Mouse (Mus musculus) lung, embryonic 16.5 days (tissue): ENCODE measurements around the gene Asphd1. TPM values are rescaled to one million over a fixed set of nuclear protein-coding genes. Genes with fewer than 3 reads are reported as not detected.

Experiments used
- ATAC-seq: fragments of 200-750 bp; cut with Nextera tagmentation; 2 replicates; pipeline ENCODE4 v1.8.0; 2017; ENCODE audit warnings: low read depth, mild to moderate bottlenecking, moderate library complexity
- H3K27ac ChIP-seq: fragments of 300-500 bp; sonication (generic); 2 replicates; pipeline ENCODE4 v1.5.1; 2014; ENCODE audit warnings: mild to moderate bottlenecking, control low read depth, low read length
- H3K27me3 ChIP-seq: fragments of 300-500 bp; sonication (generic); 2 replicates; pipeline ENCODE4 v1.6.1; 2014; ENCODE audit warnings: low read depth, low read length, mixed read lengths; ENCODE audit not compliant: control insufficient read depth, insufficient read depth
- H3K36me3 ChIP-seq: fragments of 300-500 bp; sonication (generic); 2 replicates; pipeline ENCODE4 v1.6.1; 2014; ENCODE audit warnings: low read length; ENCODE audit not compliant: control insufficient read depth, insufficient read depth
- H3K4me1 ChIP-seq: fragments of 300-500 bp; sonication (generic); replicated peaks from 2 replicates; pipeline ENCODE4 v1.6.1; 2014; ENCODE audit warnings: low read length, mixed read lengths; ENCODE audit not compliant: control insufficient read depth, insufficient read depth
- H3K4me2 ChIP-seq: fragments of 300-500 bp; sonication (generic); 2 replicates; pipeline ENCODE4 v1.6.1; 2014; ENCODE audit warnings: low read depth, low read length, control low read depth
- H3K4me3 ChIP-seq: fragments of 300-500 bp; sonication (generic); 2 replicates; pipeline ENCODE4 v1.5.1; 2014; ENCODE audit warnings: mild to moderate bottlenecking, low read length, control low read depth
- H3K9ac ChIP-seq: fragments of 300-500 bp; sonication (generic); 2 replicates; pipeline ENCODE4 v1.6.1; 2014; ENCODE audit warnings: low read length, control low read depth
- H3K9me3 ChIP-seq: fragments of 300-500 bp; sonication (generic); 2 replicates; pipeline ENCODE4 v1.6.1; 2016; ENCODE audit warnings: low read length; ENCODE audit not compliant: control insufficient read depth
- WGBS: fragments of 180-500 bp; shearing (Covaris S2); extraction: QIAGEN DNeasy Blood & Tissue Kit; methylation state at CpG from one replicate; pipeline ENCODE4 v1.1.7; 2014; 5-methylcytosine and 5-hydroxymethylcytosine counted together
- polyA plus RNA-seq: library from polyadenylated mRNA; unstranded; fragments of >200 nt; fragmentation: Nextera tagmentation; extraction: Ambion mirVana; gene quantifications from 2 replicates; pipeline ENCODE4 v1.2.1, GENCODE M21; 2015

Asphd1 gene
- polyA plus RNA-seq, result 0.14 and 0.20 TPM in 2 replicates

GRCm38 (mm10) chr7:126949403-126949792 lies at the start of gene Asphd1:
Asphd1 (minus strand) TSS chr7:126949582.
- Histone ChIP-seq H3K4me1 (no peaks in the 10 kb centered on the region; the same call in 1 of the 2 replicates), H3K4me2 (peak within 1 kb of the TSS; percentile 99), H3K27ac (no peak within 1 kb of the TSS), H3K27me3 (peaks cover 18% of the 10 kb centered on the region), H3K9me3 (no peaks in the 10 kb centered on the region), H3K9ac (0 out of 2 replicates have a peak within 1 kb of the TSS, but pooled peaks have one; percentile 50), H3K36me3 (no peaks in the 10 kb centered on the region), H3K4me3 (peak within 1 kb of the TSS; percentile 54)
- 2% methylated on average over 21 of the region's 21 CpGs for WGBS
- no peak for ATAC-seq

GRCm38 (mm10) chr7:126996449-126996848 lies 47.1 kb upstream of the Asphd1 start:
- WGBS, result 78% methylated on average over 4 of the region's 4 CpGs
- Histone ChIP-seq H3K9ac (no peak overlapping the region), H3K4me2 (no peak overlapping the region), H3K4me1 (no peaks in the 10 kb centered on the region), H3K4me3 (no peak overlapping the region), H3K27me3 (no peaks in the 10 kb centered on the region), H3K36me3 (no peaks in the 10 kb centered on the region), H3K27ac (no peak overlapping the region), H3K9me3 (no peaks in the 10 kb centered on the region)
- ATAC-seq, result no peak

GRCm38 (mm10) chr7:126988816-126989215 lies 39.4 kb upstream of the Asphd1 start:
- 56% methylated on average over 8 of the region's 8 CpGs for WGBS
- no peak overlapping the region for H3K4me2 ChIP-seq
- no peak for ATAC-seq
- no peaks in the 10 kb centered on the region for H3K4me1 ChIP-seq
- H3K9me3 ChIP-seq, result no peaks in the 10 kb centered on the region
- no peak overlapping the region for H3K27ac ChIP-seq
- H3K27me3 ChIP-seq, result no peaks in the 10 kb centered on the region
- no peak overlapping the region for H3K4me3 ChIP-seq
- no peaks in the 10 kb centered on the region for H3K36me3 ChIP-seq
- no peak overlapping the region for H3K9ac ChIP-seq

- WGBS, result 28% methylated on average over 9 of the region's 9 CpGs
- ATAC-seq, result peak; percentile 76
- no peak overlapping the region for H3K9ac ChIP-seq
Observed at GRCm38 (mm10) chr7:126986319-126986718, 36.9 kb upstream of the Asphd1 start.

GRCm38 (mm10) chr7:126984667-126985444 lies 35.5 kb upstream of the Asphd1 start:
- ATAC-seq, result no peak
- 28% methylated on average over 10 of the region's 10 CpGs for whole genome bisulfite sequencing
- H3K27me3 ChIP-seq, result no peaks in the 10 kb centered on the region
- H3K9ac ChIP-seq, result no peak overlapping the region
- H3K27ac ChIP-seq, result no peak overlapping the region
- no peaks in the 10 kb centered on the region for H3K4me1 ChIP-seq
- H3K4me2 ChIP-seq, result no peak overlapping the region
- peaks cover under 1% of the 10 kb centered on the region; the same call in 1 of the 2 replicates for H3K36me3 ChIP-seq
- no peak overlapping the region for H3K4me3 ChIP-seq
- no peaks in the 10 kb centered on the region for H3K9me3 ChIP-seq

More at GRCm38 (mm10) chr7:126986319-126986718, 36.9 kb upstream of the Asphd1 start:
- no peaks in the 10 kb centered on the region for H3K4me1 ChIP-seq
- no peaks in the 10 kb centered on the region for H3K9me3 ChIP-seq
- H3K27ac ChIP-seq, result no peak overlapping the region
- H3K4me3 ChIP-seq, result no peak overlapping the region
- H3K4me2 ChIP-seq, result no peak overlapping the region
- H3K36me3 ChIP-seq, result no peaks in the 10 kb centered on the region
- H3K27me3 ChIP-seq, result no peaks in the 10 kb centered on the region

- H3K4me3 ChIP-seq, result no peak overlapping the region
- no peak overlapping the region for H3K27ac ChIP-seq
- no peaks in the 10 kb centered on the region for H3K9me3 ChIP-seq
- H3K4me2 ChIP-seq, result no peak overlapping the region
- no peaks in the 10 kb centered on the region for H3K27me3 ChIP-seq
- no peak overlapping the region for H3K9ac ChIP-seq
- peaks cover 9% of the 10 kb centered on the region for H3K36me3 ChIP-seq
- no peak for ATAC-seq
- WGBS, result 71% methylated on average over 7 of the region's 7 CpGs
- no peaks in the 10 kb centered on the region for H3K4me1 ChIP-seq
Observed at GRCm38 (mm10) chr7:126983113-126983512, 33.7 kb upstream of the Asphd1 start.

- H3K9ac ChIP-seq, result no peak overlapping the region
- peaks cover 3% of the 10 kb centered on the region for H3K4me1 ChIP-seq
- peaks cover 9% of the 10 kb centered on the region for H3K36me3 ChIP-seq
- WGBS, result 84% methylated on average over 4 of the region's 4 CpGs
- H3K27ac ChIP-seq, result no peak overlapping the region
- no peaks in the 10 kb centered on the region for H3K9me3 ChIP-seq
- H3K27me3 ChIP-seq, result no peaks in the 10 kb centered on the region
- no peak overlapping the region for H3K4me2 ChIP-seq
- H3K4me3 ChIP-seq, result no peak overlapping the region
- ATAC-seq, result no peak
Observed at GRCm38 (mm10) chr7:126982054-126982453, 32.7 kb upstream of the Asphd1 start.

GRCm38 (mm10) chr7:126981601-126982000 lies 32.2 kb upstream of the Asphd1 start:
- Histone ChIP-seq H3K4me1 (peaks cover 4% of the 10 kb centered on the region), H3K4me2 (no peak overlapping the region), H3K9ac (no peak overlapping the region), H3K9me3 (no peaks in the 10 kb centered on the region), H3K27ac (no peak overlapping the region), H3K36me3 (peaks cover 9% of the 10 kb centered on the region), H3K4me3 (no peak overlapping the region), H3K27me3 (no peaks in the 10 kb centered on the region)
- WGBS, result 80% methylated on average over 2 of the region's 2 CpGs
- no peak for ATAC-seq

- 86% methylated on average over 6 of the region's 6 CpGs for WGBS
Observed at GRCm38 (mm10) chr7:126978841-126979240, 29.5 kb upstream of the Asphd1 start.

More at GRCm38 (mm10) chr7:126978841-126979240, 29.5 kb upstream of the Asphd1 start:
- H3K4me2 ChIP-seq, result no peak overlapping the region
- no peak overlapping the region for H3K9ac ChIP-seq
- H3K27me3 ChIP-seq, result no peaks in the 10 kb centered on the region
- no peak overlapping the region for H3K27ac ChIP-seq
- no peak overlapping the region for H3K4me3 ChIP-seq
- no peak for ATAC-seq
- H3K36me3 ChIP-seq, result peaks cover 9% of the 10 kb centered on the region
- peaks cover 7% of the 10 kb centered on the region for H3K4me1 ChIP-seq
- H3K9me3 ChIP-seq, result no peaks in the 10 kb centered on the region
